Mouse (Mus musculus) kidney, embryonic 16.5 days (tissue): ENCODE measurements at regions not wholly inside any gene's neighbourhood (a gene's known extent, or its start where the extent isn't known, plus 50 kb on each side); places are given as distances from the start of the nearest gene placed in this dataset.

ENCODE experiments used
- ATAC-seq: fragments of 200-750 bp; cut with Nextera tagmentation; 2 replicates; pipeline ENCODE4 v1.8.0; 2017; ENCODE audit warnings: moderate TSS enrichment; ENCODE audit not compliant: low FRiP score, low TSS enrichment
- H3K27ac ChIP-seq: fragments of 300-500 bp; sonication (generic); 2 replicates; pipeline ENCODE4 v1.5.1; 2014; ENCODE audit warnings: low read length
- H3K27me3 ChIP-seq: fragments of 300-500 bp; sonication (generic); 2 replicates; pipeline ENCODE4 v1.6.1; 2014; ENCODE audit warnings: low read length, control low read depth, mixed read lengths; ENCODE audit not compliant: insufficient read depth
- H3K36me3 ChIP-seq: fragments of 300-500 bp; sonication (generic); 2 replicates; pipeline ENCODE4 v1.6.1; 2014; ENCODE audit warnings: low read length, control low read depth, mixed read lengths; ENCODE audit not compliant: insufficient read depth
- H3K4me1 ChIP-seq: fragments of 300-500 bp; sonication (generic); 2 replicates; pipeline ENCODE4 v1.6.1; 2014; ENCODE audit warnings: low read length, control low read depth, mixed read lengths; ENCODE audit not compliant: insufficient read depth
- H3K4me2 ChIP-seq: fragments of 300-500 bp; sonication (generic); replicated peaks from 2 replicates; pipeline ENCODE4 v1.6.1; 2014; ENCODE audit warnings: low read depth, low read length
- H3K4me3 ChIP-seq: fragments of 300-500 bp; sonication (generic); 2 replicates; pipeline ENCODE4 v1.5.1; 2014; ENCODE audit warnings: mild to moderate bottlenecking, low read length
- H3K9ac ChIP-seq: fragments of 300-500 bp; sonication (generic); replicated peaks from 2 replicates; pipeline ENCODE4 v1.6.1; 2014; ENCODE audit warnings: low read length
- H3K9me3 ChIP-seq: fragments of 300-500 bp; sonication (generic); 2 replicates; pipeline ENCODE4 v1.6.1; 2016; ENCODE audit warnings: low read length, control low read depth
- WGBS: fragments of 180-500 bp; shearing (Covaris S2); extraction: QIAGEN DNeasy Blood & Tissue Kit; methylation state at CpG from one replicate; pipeline ENCODE4 v1.1.7; 2014; 5-methylcytosine and 5-hydroxymethylcytosine counted together

- WGBS, result 47% methylated on average over 9 of the region's 9 CpGs
- Histone ChIP-seq H3K4me2 (no peak overlapping the region), H3K4me1 (no peaks in the 10 kb centered on the region)
These were observed 66.0 kb upstream of the Fat4 start for GRCm38 (mm10) chr3:38820787-38821186.

GRCm38 (mm10) chr3:38820315-38820714, 66.4 kb upstream of the Fat4 start:
- no peak overlapping the region for H3K9ac ChIP-seq
- H3K27me3 ChIP-seq, result no peaks in the 10 kb centered on the region
- H3K4me1 ChIP-seq, result no peaks in the 10 kb centered on the region
- WGBS, result 90% methylated on average over 7 of the region's 7 CpGs
- no peak overlapping the region for H3K4me2 ChIP-seq
- no peak overlapping the region for H3K27ac ChIP-seq
- no peak overlapping the region for H3K4me3 ChIP-seq
- no peaks in the 10 kb centered on the region for H3K36me3 ChIP-seq
- ATAC-seq, result no peak
- no peaks in the 10 kb centered on the region; the same call in 1 of the 2 replicates for H3K9me3 ChIP-seq

More at GRCm38 (mm10) chr3:38820787-38821186, 66.0 kb upstream of the Fat4 start:
- Histone ChIP-seq H3K36me3 (no peaks in the 10 kb centered on the region), H3K27ac (no peak overlapping the region), H3K9ac (no peak overlapping the region), H3K9me3 (no peaks in the 10 kb centered on the region; the same call in 1 of the 2 replicates), H3K4me3 (no peak overlapping the region), H3K27me3 (no peaks in the 10 kb centered on the region)
- ATAC-seq, result no peak

- Histone ChIP-seq H3K4me1 (no peaks in the 10 kb centered on the region), H3K9ac (no peak overlapping the region), H3K4me3 (no peak overlapping the region), H3K27ac (no peak overlapping the region), H3K36me3 (no peaks in the 10 kb centered on the region), H3K4me2 (no peak overlapping the region), H3K9me3 (no peaks in the 10 kb centered on the region; the same call in 1 of the 2 replicates), H3K27me3 (no peaks in the 10 kb centered on the region)
- WGBS, result 63% methylated on average over 5 of the region's 5 CpGs
- ATAC-seq, result no peak
These were observed 69.1 kb upstream of the Fat4 start for GRCm38 (mm10) chr3:38817651-38818050.

GRCm38 (mm10) chr3:38812457-38812856, 74.3 kb upstream of the Fat4 start:
- H3K4me2 ChIP-seq, result no peak overlapping the region
- no peak overlapping the region for H3K4me3 ChIP-seq
- no peak overlapping the region for H3K9ac ChIP-seq
- no peaks in the 10 kb centered on the region for H3K36me3 ChIP-seq
- WGBS, result 77% methylated on average over 4 of the region's 4 CpGs
- no peak for ATAC-seq
- no peaks in the 10 kb centered on the region for H3K27me3 ChIP-seq
- H3K9me3 ChIP-seq, result no peaks in the 10 kb centered on the region
- no peak overlapping the region for H3K27ac ChIP-seq
- H3K4me1 ChIP-seq, result no peaks in the 10 kb centered on the region

GRCm38 (mm10) chr3:38811635-38812034, 75.1 kb upstream of the Fat4 start:
- H3K9me3 ChIP-seq, result no peaks in the 10 kb centered on the region
- no peaks in the 10 kb centered on the region for H3K27me3 ChIP-seq
- H3K4me1 ChIP-seq, result no peaks in the 10 kb centered on the region
- WGBS, result 95% methylated on average over 8 of the region's 8 CpGs
- H3K27ac ChIP-seq, result no peak overlapping the region
- no peaks in the 10 kb centered on the region for H3K36me3 ChIP-seq
- ATAC-seq, result no peak
- H3K4me3 ChIP-seq, result no peak overlapping the region
- H3K4me2 ChIP-seq, result no peak overlapping the region
- H3K9ac ChIP-seq, result no peak overlapping the region

GRCm38 (mm10) chr3:38806469-38807055, 80.2 kb upstream of the Fat4 start:
- ATAC-seq, result no peak
- Histone ChIP-seq H3K27ac (no peak overlapping the region), H3K4me3 (no peak overlapping the region), H3K9me3 (no peaks in the 10 kb centered on the region), H3K27me3 (no peaks in the 10 kb centered on the region), H3K9ac (no peak overlapping the region), H3K4me2 (no peak overlapping the region), H3K36me3 (no peaks in the 10 kb centered on the region), H3K4me1 (no peaks in the 10 kb centered on the region)
- WGBS, result 72% methylated on average over 1 of the region's 1 CpGs

GRCm38 (mm10) chr3:38806036-38806435, 80.7 kb upstream of the Fat4 start:
- H3K4me1 ChIP-seq, result no peaks in the 10 kb centered on the region
- H3K27ac ChIP-seq, result no peak overlapping the region
- no peak overlapping the region for H3K9ac ChIP-seq
- no peaks in the 10 kb centered on the region for H3K27me3 ChIP-seq
- ATAC-seq, result no peak
- 74% methylated on average over 5 of the region's 5 CpGs for WGBS
- H3K36me3 ChIP-seq, result no peaks in the 10 kb centered on the region
- H3K4me3 ChIP-seq, result no peak overlapping the region
- H3K4me2 ChIP-seq, result no peak overlapping the region
- H3K9me3 ChIP-seq, result no peaks in the 10 kb centered on the region

GRCm38 (mm10) chr3:38795646-38796301, 91.0 kb upstream of the Fat4 start:
- no peak overlapping the region for H3K4me3 ChIP-seq
- no peaks in the 10 kb centered on the region for H3K36me3 ChIP-seq
- H3K27ac ChIP-seq, result no peak overlapping the region
- 84% methylated on average over 11 of the region's 11 CpGs for WGBS
- ATAC-seq, result no peak
- no peak overlapping the region for H3K9ac ChIP-seq
- no peaks in the 10 kb centered on the region for H3K4me1 ChIP-seq
- H3K27me3 ChIP-seq, result no peaks in the 10 kb centered on the region
- H3K4me2 ChIP-seq, result no peak overlapping the region
- no peaks in the 10 kb centered on the region for H3K9me3 ChIP-seq

GRCm38 (mm10) chr3:38793221-38793620, 93.5 kb upstream of the Fat4 start:
- Histone ChIP-seq H3K4me3 (no peak overlapping the region), H3K27me3 (no peaks in the 10 kb centered on the region), H3K9me3 (no peaks in the 10 kb centered on the region), H3K4me1 (no peaks in the 10 kb centered on the region), H3K9ac (no peak overlapping the region), H3K4me2 (no peak overlapping the region), H3K36me3 (no peaks in the 10 kb centered on the region), H3K27ac (no peak overlapping the region)
- ATAC-seq, result no peak
- WGBS, result 75% methylated on average over 3 of the region's 3 CpGs

- Histone ChIP-seq H3K9ac (no peak overlapping the region), H3K4me3 (no peak overlapping the region), H3K36me3 (no peaks in the 10 kb centered on the region), H3K4me1 (no peaks in the 10 kb centered on the region), H3K27ac (no peak overlapping the region), H3K27me3 (no peaks in the 10 kb centered on the region), H3K4me2 (no peak overlapping the region), H3K9me3 (no peaks in the 10 kb centered on the region)
- 60% methylated on average over 2 of the region's 2 CpGs for WGBS
- ATAC-seq, result no peak
These were observed 98.0 kb upstream of the Fat4 start for GRCm38 (mm10) chr3:38788751-38789150.
